Mouse (Mus musculus) kidney, adult 2 months (tissue): ENCODE data around the gene Wdr76.

ENCODE experiments used
- CTCF ChIP-seq: fragments of 200-500 bp; conservative IDR thresholded peaks from 2 replicates; pipeline ENCODE4 v1.5.1; 2011; ENCODE audit warnings: low read depth, mild to moderate bottlenecking, control low read depth, low read length, moderate library complexity, mixed read lengths; ENCODE audit not compliant: insufficient read depth, insufficient read length
- POLR2A ChIP-seq: fragments of 200-500 bp; IDR thresholded peaks from one replicate; pipeline ENCODE4 v1.6.1; 2011; ENCODE audit warnings: low read depth, low read length, control low read depth

DNA sequence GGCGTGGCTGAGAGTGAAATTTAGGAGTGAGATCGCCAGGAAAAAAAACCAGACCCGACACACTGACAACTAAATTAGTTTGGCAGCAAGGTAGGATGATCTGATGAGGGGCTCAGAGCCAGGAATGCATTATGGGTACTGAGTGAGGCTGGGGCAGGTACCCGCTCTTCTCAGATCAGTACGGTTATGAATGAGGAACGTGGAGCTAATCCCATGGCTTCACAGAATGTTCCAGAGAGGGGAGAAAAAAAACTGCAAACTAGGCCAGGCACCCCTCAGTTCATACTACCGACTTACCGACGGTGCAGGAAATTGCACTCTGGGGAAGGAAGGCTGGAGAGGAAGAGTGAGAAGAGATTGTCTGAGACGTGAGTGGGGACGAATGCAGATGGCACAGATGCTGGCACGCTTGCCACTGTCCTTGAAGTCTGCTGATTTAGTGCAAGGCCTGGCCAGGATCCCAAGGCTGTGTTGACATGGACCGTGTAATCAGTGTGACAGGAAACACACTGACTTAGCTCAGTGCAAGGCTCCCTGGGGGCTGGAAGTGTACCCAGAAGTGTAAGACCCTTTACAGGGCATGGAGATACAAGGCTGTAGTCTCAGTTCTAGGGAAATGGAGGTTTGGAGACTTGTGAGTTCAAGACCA, 77.1 kb downstream of the Wdr76 start:
- TF ChIP-seq POLR2A = no peak
- no peak for TF ChIP-seq CTCF
